Mouse (Mus musculus) testis, adult 2 months (tissue): ENCODE measurements around the gene Slc12a9.

Experiments
- CTCF ChIP-seq: fragments of 200-500 bp; IDR thresholded peaks from 2 replicates; pipeline ENCODE4 v1.5.1; 2012; ENCODE audit warnings: low read depth, mild to moderate bottlenecking, inconsistent platforms, low read length, moderate library complexity; ENCODE audit not compliant: control insufficient read depth, insufficient read depth, insufficient replicate concordance
- POLR2A ChIP-seq: fragments of 200-500 bp; IDR thresholded peaks from 2 replicates; pipeline ENCODE4 v1.6.1; 2012; ENCODE audit warnings: low read depth, mild to moderate bottlenecking, inconsistent platforms, low read length, moderate library complexity; ENCODE audit not compliant: control insufficient read depth

DNA sequence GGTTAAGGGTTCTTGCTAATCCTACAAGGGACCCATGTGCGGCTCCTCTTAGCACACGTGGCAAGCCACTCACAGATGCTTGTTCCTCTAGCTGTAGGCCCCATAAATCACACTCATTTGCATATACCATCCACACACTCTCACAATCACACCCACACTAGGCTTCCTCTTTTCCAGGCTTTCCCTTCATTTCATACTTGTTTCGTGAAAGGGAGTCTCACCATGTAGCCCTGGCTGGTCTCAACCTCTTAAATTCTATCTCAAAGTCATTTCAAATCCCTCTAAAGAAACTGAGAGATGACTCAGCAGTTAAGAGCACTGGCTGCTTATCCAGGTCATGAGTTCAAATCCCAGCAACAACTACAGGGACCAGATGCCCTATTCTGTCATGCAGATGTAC is 27.6 kb downstream of the Slc12a9 start:
- TF ChIP-seq POLR2A = no peak
- no peak for TF ChIP-seq CTCF
